Mouse (Mus musculus): ENCODE measurements at regions not wholly inside any gene's neighbourhood (a gene's known extent, or its start where the extent isn't known, plus 50 kb on each side); places are given as distances from the start of the nearest gene placed in this dataset.

DNA sequence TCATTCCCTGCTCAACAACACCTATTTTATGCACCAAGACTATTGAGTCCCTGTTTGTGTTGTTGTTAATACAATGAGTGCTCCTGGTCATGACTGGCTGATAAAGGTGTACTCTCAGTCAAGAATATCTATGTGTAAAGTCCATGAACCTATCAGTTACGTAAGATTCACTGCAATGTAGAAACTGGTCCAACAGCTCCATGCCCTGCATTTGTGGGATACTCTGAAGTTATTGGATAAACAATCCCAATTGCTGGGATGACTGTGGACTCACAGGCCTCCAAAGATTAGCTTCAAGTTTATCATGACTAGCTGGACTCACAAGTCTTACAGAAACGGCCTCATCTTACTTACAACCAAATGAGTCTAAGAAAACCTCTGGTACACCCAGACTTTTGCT lies 82.8 kb upstream of the Elmo1 start:
- TF ChIP-seq CTCF (IDR thresholded peaks at IDR 0.05; ENCODE audit: low read depth) (no peak), EP300 (IDR thresholded peaks at IDR 0.05; ENCODE audit: low read depth) (no peak)
